Mouse (Mus musculus) limb, embryonic 11.5 days (tissue): Measurements from ENCODE around the gene Gtf3c6. TPM values are rescaled to one million over a fixed set of nuclear protein-coding genes. Genes with fewer than 3 reads are reported as not detected.

Source experiments
- ATAC-seq: fragments of 200-750 bp; cut with Nextera tagmentation; 2 replicates; pipeline ENCODE4 v1.8.0; 2017; ENCODE audit warnings: low read depth; ENCODE audit not compliant: insufficient number of reproducible peaks, low FRiP score, low TSS enrichment
- DNase-seq: peaks from one replicate; pipeline ENCODE4 v3.0.0-alpha.2; 2015; ENCODE audit warnings: low spot score
- H3K27ac ChIP-seq: fragments of 300-500 bp; sonication (generic); replicated peaks from 2 replicates; pipeline ENCODE4 v1.5.1; 2014; ENCODE audit warnings: low read depth, mild to moderate bottlenecking, low read length
- H3K27me3 ChIP-seq: fragments of 300-500 bp; sonication (generic); 2 replicates; pipeline ENCODE4 v1.6.1; 2014; ENCODE audit warnings: mild to moderate bottlenecking, low read length, mixed read lengths; ENCODE audit not compliant: control insufficient read depth, insufficient read depth
- H3K36me3 ChIP-seq: fragments of 300-500 bp; sonication (generic); 2 replicates; pipeline ENCODE4 v1.6.1; 2014; ENCODE audit warnings: mild to moderate bottlenecking, low read length, moderate library complexity, mixed read lengths; ENCODE audit not compliant: control insufficient read depth, insufficient read depth
- H3K4me1 ChIP-seq: fragments of 300-500 bp; sonication (generic); 2 replicates; pipeline ENCODE4 v1.6.1; 2014; ENCODE audit warnings: low read length, mixed read lengths; ENCODE audit not compliant: control insufficient read depth, insufficient read depth
- H3K4me2 ChIP-seq: fragments of 300-500 bp; sonication (generic); 2 replicates; pipeline ENCODE4 v1.6.1; 2014; ENCODE audit warnings: low read depth, mild to moderate bottlenecking, moderate library complexity; ENCODE audit not compliant: severe bottlenecking
- H3K4me3 ChIP-seq: fragments of 300-500 bp; sonication (generic); 2 replicates; pipeline ENCODE4 v1.5.1; 2014; ENCODE audit warnings: low read depth, low read length
- H3K9ac ChIP-seq: fragments of 300-500 bp; sonication (generic); 2 replicates; pipeline ENCODE4 v1.6.1; 2014; ENCODE audit warnings: mild to moderate bottlenecking, low read length
- H3K9me3 ChIP-seq: fragments of 300-500 bp; sonication (generic); 2 replicates; pipeline ENCODE4 v1.6.1; 2016; ENCODE audit warnings: low read length; ENCODE audit not compliant: control insufficient read depth
- WGBS: fragments of 180-500 bp; shearing (Covaris S2); extraction: QIAGEN DNeasy Blood & Tissue Kit; methylation state at CpG from one replicate; pipeline ENCODE4 v1.1.7; 2014; 5-methylcytosine and 5-hydroxymethylcytosine counted together
- polyA plus RNA-seq: library from polyadenylated mRNA; unstranded; fragments of >200 nt; fragmentation: Nextera tagmentation; extraction: Ambion mirVana; gene quantifications from 2 replicates; pipeline ENCODE4 v1.2.1, GENCODE M21; 2014

Gene Gtf3c6
- polyA plus RNA-seq, 1 experiment from 2014 or later: 184 TPM

DNA sequence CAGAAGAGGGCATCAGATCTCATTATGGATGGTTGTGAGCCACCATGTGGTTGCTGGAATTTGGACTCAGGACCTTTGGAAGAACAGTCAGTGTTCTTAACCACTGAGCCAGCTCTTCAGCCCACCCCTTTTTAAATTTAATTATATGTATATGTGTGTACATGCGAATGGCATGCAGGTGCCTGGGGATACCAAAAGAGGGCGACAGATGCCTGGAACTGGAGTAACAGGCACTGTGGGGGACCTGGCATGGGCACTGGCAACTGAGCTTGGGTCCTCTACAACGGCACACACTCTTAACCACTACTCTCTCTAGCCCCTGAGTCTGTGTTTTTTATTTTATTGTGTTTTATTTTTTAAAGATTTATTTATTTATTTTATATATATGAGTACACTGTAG lies 7.0 kb upstream of the Gtf3c6 start:
- 90% methylated on average over 3 of the region's 3 CpGs for WGBS
- ATAC-seq: no peak
- no peaks in the 10 kb centered on the region for H3K9me3 ChIP-seq

DNA sequence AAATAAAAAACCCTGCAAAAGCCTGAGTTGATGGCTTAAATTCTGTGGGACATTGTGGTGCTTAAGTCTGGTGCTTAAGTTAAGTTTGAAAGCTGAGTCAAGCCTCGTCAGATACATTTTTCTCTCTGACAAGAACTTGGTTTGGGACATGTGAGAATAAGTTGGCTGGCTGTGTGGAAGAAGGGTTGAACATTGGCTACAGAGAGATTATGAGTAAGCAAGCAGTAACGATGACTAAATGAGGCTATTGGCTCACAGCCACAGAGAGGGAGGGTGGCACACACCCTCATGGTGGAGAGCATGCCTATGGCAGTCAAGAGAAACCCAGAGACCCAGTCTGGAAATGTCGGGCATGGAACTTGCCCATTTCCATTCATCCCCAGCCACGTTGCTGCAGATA lies 5.8 kb upstream of the Gtf3c6 start:
- H3K4me3 ChIP-seq: no peak overlapping the region
- H3K4me1 ChIP-seq: no peaks in the 10 kb centered on the region
- DNase-seq: no peak
- H3K4me2 ChIP-seq: no peak overlapping the region
- H3K27me3 ChIP-seq: no peaks in the 10 kb centered on the region
- H3K36me3 ChIP-seq: no peaks in the 10 kb centered on the region
- ATAC-seq: no peak
- WGBS: 90% methylated on average over 4 of the region's 4 CpGs
- no peak overlapping the region for H3K27ac ChIP-seq
- no peak overlapping the region for H3K9ac ChIP-seq
- H3K9me3 ChIP-seq: no peaks in the 10 kb centered on the region

More for the DNA sequence above, 7.0 kb upstream of the Gtf3c6 start:
- no peak overlapping the region for H3K4me3 ChIP-seq
- H3K36me3 ChIP-seq: no peaks in the 10 kb centered on the region
- no peak overlapping the region for H3K9ac ChIP-seq
- DNase-seq: no peak
- no peak overlapping the region for H3K27ac ChIP-seq
- H3K4me1 ChIP-seq: no peaks in the 10 kb centered on the region
- H3K4me2 ChIP-seq: no peak overlapping the region
- no peaks in the 10 kb centered on the region for H3K27me3 ChIP-seq

DNA sequence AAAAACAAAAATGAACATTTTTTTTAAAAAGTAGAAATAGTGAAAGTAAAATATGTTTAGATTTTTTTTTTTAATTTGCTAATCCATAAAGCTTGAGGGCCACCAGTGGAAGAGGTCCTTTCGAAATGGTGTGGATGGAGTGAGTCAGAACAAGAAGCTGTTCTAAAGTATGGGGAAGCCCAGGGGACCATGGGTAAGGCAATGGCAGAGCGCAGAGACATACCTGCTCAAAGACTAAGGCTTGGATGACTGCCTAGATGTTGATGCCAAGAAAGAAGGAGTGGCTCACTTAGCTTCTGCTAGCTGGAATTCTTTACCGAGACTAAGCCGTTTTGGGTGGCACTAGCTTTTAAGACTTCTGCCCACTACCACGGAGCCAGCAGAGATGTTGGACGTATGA lies 4.3 kb upstream of the Gtf3c6 start:
- H3K4me1 ChIP-seq: no peaks in the 10 kb centered on the region
- no peak for DNase-seq
- H3K27me3 ChIP-seq: no peaks in the 10 kb centered on the region
- no peak for ATAC-seq
- H3K27ac ChIP-seq: no peak overlapping the region
- no peaks in the 10 kb centered on the region for H3K36me3 ChIP-seq
- H3K9me3 ChIP-seq: no peaks in the 10 kb centered on the region
- H3K4me2 ChIP-seq: no peak overlapping the region
- WGBS: 93% methylated on average over 6 of the region's 6 CpGs
- H3K4me3 ChIP-seq: no peak overlapping the region
- H3K9ac ChIP-seq: no peak overlapping the region

DNA sequence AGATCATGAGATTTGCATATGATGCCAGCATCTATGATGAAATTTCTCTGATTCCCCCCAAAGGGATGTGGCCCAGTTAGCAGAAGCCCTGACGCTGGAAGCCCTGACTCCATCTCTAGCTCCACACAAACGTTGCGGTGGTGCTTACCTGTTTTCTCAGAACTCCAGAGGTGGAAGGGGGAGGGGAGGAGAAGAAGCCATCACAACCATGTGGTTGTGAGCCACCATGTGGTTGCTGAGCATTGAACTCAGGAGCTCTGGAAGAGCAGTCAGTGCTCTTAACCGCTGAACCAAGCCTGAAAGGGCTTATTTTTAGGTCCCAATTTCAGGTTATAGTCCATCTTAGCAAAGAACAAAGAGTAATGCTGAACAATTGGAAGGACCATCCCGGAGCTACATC lies 2.4 kb upstream of the Gtf3c6 start:
- WGBS: 39% methylated on average over 5 of the region's 5 CpGs

DNA sequence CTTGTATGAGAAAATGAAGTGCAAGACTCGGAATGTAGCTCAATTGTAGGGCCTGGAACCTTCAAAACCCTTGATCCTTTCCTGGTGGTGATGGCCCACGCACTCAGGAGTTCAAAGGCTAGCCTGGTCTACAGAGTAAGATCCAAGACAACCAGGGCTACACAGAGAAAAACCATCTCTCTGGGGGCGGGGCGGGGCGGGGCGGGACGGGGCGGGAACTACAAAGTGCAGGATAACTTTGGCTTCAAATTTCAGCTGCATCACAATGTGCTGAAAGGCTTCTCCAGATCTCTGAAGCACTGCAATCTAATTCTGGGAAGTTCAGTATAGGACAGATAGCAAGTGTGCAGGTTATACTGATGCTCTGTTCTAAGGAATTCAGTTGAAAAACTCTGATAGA lies 1.6 kb upstream of the Gtf3c6 start:
- DNase-seq (no peak), ATAC-seq (no peak)
- Histone ChIP-seq H3K36me3 (no peaks in the 10 kb centered on the region), H3K4me2 (no peak overlapping the region), H3K9ac (no peak overlapping the region), H3K9me3 (no peaks in the 10 kb centered on the region), H3K4me3 (no peak overlapping the region), H3K4me1 (no peaks in the 10 kb centered on the region), H3K27me3 (no peaks in the 10 kb centered on the region), H3K27ac (no peak overlapping the region)
- WGBS: 7% methylated on average over 8 of the region's 8 CpGs

More for the DNA sequence above, 2.4 kb upstream of the Gtf3c6 start:
- no peaks in the 10 kb centered on the region for H3K27me3 ChIP-seq
- H3K27ac ChIP-seq: no peak overlapping the region
- no peak overlapping the region for H3K4me3 ChIP-seq
- no peaks in the 10 kb centered on the region for H3K9me3 ChIP-seq
- no peak overlapping the region for H3K9ac ChIP-seq
- ATAC-seq (no peak), DNase-seq (no peak)
- no peak overlapping the region for H3K4me2 ChIP-seq
- no peaks in the 10 kb centered on the region for H3K36me3 ChIP-seq
- no peaks in the 10 kb centered on the region for H3K4me1 ChIP-seq

DNA sequence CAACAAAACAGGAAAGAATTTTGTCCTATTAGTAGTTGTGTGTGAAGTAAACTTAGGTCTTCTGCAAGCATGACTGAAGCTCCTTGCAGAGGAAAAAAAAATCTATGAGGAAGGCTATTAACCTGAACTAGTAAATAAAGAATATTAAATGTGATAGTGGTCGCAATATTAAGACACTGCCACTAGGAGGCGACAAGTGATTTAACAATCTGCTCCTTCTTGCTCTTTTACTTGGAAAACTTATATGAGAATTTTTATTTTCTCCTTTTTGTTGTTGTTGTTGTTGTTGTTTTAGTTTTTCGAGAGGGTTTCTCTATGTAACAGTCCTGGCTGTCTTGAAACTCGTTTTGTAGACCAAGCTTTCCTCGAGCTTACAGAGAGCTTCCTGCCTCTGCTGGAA lies 1.1 kb upstream of the Gtf3c6 start:
- peak; percentile 49 for DNase-seq
- Histone ChIP-seq H3K4me3 (no peak overlapping the region; the same call in 1 of the 2 replicates), H3K27me3 (no peaks in the 10 kb centered on the region), H3K36me3 (peaks cover 3% of the 10 kb centered on the region; the same call in 1 of the 2 replicates), H3K9ac (no peak overlapping the region), H3K4me2 (peak overlapping the region; percentile 20; the same call in 1 of the 2 replicates), H3K4me1 (no peaks in the 10 kb centered on the region), H3K27ac (peak overlapping the region; percentile 61), H3K9me3 (no peaks in the 10 kb centered on the region)
- 7% methylated on average over 5 of the region's 5 CpGs for WGBS
- ATAC-seq: no peak

DNA sequence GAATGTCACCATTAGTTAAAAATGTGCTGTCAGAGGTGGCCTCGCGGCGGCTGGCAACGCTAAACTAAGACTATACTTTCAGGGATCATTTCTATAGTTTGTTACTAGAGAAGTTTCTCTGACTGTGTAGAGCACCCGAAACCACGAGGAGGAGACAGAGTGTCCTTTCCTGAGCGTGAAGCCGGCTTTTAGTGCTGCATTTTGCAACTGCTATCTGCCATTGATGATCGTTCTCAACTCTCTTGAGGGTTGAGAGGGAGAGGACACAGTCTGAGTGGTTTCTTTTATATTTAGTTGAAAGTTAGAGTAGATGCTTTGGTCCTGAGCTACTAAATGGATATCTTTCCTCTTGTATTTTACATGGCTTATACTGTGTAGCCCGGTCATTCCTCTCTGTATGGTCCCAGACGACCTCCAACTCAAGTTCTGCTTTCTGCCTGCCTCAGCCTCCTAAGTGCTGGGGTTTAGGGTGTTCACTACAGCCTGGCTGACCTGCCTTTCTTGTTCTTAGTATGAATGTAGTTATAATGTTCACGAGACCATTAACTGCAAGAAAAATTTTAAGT lies 576 bp upstream of the Gtf3c6 start:
- ATAC-seq: peak; percentile 84
- 1% methylated on average over 12 of the region's 12 CpGs for WGBS
- H3K27ac ChIP-seq: peak overlapping the region; percentile 89
- peak overlapping the region; percentile 20 for H3K4me2 ChIP-seq
- H3K4me3 ChIP-seq: peak overlapping the region; percentile 77
- H3K4me1 ChIP-seq: no peaks in the 10 kb centered on the region
- no peaks in the 10 kb centered on the region for H3K9me3 ChIP-seq
- no peaks in the 10 kb centered on the region for H3K27me3 ChIP-seq
- peak; percentile 88 for DNase-seq
- H3K9ac ChIP-seq: no peak overlapping the region
- H3K36me3 ChIP-seq: peaks cover 4% of the 10 kb centered on the region; the same call in 1 of the 2 replicates

DNA sequence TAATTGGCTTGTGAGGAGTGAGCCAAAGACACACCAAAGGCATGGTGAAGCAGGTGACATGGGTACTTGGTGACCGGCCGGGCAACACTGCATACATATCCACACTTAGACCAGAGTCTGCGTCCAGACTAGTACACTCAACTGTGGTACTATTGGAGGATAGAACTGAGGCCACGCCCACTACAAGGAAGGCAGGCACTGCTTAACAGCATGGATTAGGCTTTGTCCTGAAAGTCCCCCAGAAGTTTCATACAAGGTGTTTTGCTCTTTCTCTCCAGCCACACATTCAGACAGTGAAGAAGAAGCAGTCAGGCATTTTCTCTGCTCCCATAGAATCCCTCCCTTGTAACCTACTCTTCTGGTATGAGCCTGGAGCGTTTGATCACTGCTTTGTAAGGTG lies 1.2 kb downstream of the Gtf3c6 start:
- Histone ChIP-seq H3K36me3 (peaks cover 11% of the 10 kb centered on the region; the same call in 1 of the 2 replicates), H3K27ac (0 out of 2 replicates have a peak overlapping the region, but pooled peaks have one; percentile 15), H3K4me1 (no peaks in the 10 kb centered on the region), H3K9me3 (no peaks in the 10 kb centered on the region), H3K4me3 (peak overlapping the region; percentile 77), H3K9ac (peak overlapping the region; percentile 93), H3K4me2 (peak overlapping the region; percentile 70), H3K27me3 (no peaks in the 10 kb centered on the region)
- DNase-seq: peak; percentile 74
- peak; percentile 75 for ATAC-seq
- 5% methylated on average over 5 of the region's 5 CpGs for WGBS

DNA sequence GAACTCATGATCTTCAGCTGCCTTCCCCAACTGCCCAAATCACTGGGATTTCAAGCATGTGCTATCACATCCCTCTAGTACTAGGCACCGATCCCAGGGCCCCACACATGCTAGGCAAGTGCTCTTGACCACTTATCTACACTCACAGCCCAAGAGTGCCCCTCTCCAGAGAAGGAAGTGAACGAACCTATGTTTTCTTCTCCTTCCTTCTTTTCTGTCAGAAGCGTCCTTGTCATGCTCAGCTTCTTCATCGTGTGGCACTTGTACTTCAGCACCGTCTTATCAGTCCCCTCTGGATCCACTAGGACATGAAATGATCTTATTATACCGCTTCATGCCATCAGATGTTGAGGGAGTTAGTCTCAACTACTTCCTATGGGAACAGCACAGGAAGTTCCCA lies 6.9 kb downstream of the Gtf3c6 start:
- H3K4me2 ChIP-seq: no peak overlapping the region
- H3K27ac ChIP-seq: no peak overlapping the region
- 92% methylated on average over 6 of the region's 6 CpGs for WGBS
- ATAC-seq (no peak), DNase-seq (no peak)
- H3K36me3 ChIP-seq: peaks cover 37% of the 10 kb centered on the region
- H3K4me3 ChIP-seq: no peak overlapping the region
- H3K27me3 ChIP-seq: no peaks in the 10 kb centered on the region
- no peak overlapping the region for H3K9ac ChIP-seq
- no peaks in the 10 kb centered on the region for H3K4me1 ChIP-seq
- no peaks in the 10 kb centered on the region for H3K9me3 ChIP-seq
